Mouse (Mus musculus) brown adipose tissue, adult 24 weeks (tissue): ENCODE measurements around the gene Abca6. TPM values are rescaled to one million over a fixed set of nuclear protein-coding genes. Genes with fewer than 3 reads are reported as not detected.

Experiments
- H3K27ac ChIP-seq: fragments of 200-500 bp; replicated peaks from 2 replicates; pipeline ENCODE4 v1.5.1; 2012; ENCODE audit warnings: low read depth, mild to moderate bottlenecking, low read length
- H3K4me1 ChIP-seq: fragments of 200-500 bp; 2 replicates; pipeline ENCODE4 v1.6.1; 2012; ENCODE audit warnings: low read length, mixed read lengths; ENCODE audit not compliant: control insufficient read depth, insufficient read depth, insufficient read length
- H3K4me3 ChIP-seq: fragments of 200-500 bp; 2 replicates; pipeline ENCODE4 v1.5.1; 2012; ENCODE audit warnings: low read depth, mild to moderate bottlenecking, low read length, moderate library complexity; ENCODE audit not compliant: insufficient read depth
- polyA plus RNA-seq: library from polyadenylated mRNA; stranded (reverse); fragments of >200 nt; gene quantifications from 2 replicates; pipeline ENCODE4 v1.2.4, GENCODE M21; 2012; ENCODE audit not compliant: missing spikeins, insufficient read depth, insufficient read length

The Abca6 gene
- 1.0 and 4.0 TPM in 2 replicates for polyA plus RNA-seq

- no peak within 1 kb of the TSS for H3K27ac ChIP-seq
- H3K4me3 ChIP-seq = peak within 1 kb of the TSS; percentile 14
Measured at GRCm38 (mm10) chr11:110251534-110251933, at the start of gene Abca6. TSS of gene Abca6 (minus strand) at chr11:110251776.

GRCm38 (mm10) chr11:110297917-110298533 lies 46.4 kb upstream of the Abca6 start:
- no peak overlapping the region for H3K4me3 ChIP-seq
- no peak overlapping the region for H3K27ac ChIP-seq
- no peaks in the 10 kb centered on the region for H3K4me1 ChIP-seq

More at GRCm38 (mm10) chr11:110251534-110251933, at the start of gene Abca6:
- H3K4me1 ChIP-seq = no peaks in the 10 kb centered on the region

DNA sequence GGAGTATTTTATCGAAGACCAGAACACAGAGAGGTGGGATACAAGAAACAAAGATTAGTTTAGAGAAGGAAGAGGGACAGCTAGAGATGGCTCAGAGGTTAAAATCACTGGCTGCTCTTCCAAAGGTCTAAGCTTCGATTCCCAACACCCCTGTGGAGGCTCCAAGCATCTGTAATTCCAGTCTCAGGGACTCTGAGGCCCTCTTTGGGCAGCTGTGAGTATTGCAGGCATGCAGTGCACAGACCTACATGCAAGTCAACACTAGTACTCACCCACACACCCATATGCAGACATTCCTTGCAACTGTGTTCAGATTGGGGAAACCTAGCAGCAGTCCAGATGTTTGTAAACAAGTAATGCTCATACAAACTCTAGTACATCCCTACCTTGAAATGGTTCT lies 39.0 kb upstream of the Abca6 start:
- no peak overlapping the region for H3K27ac ChIP-seq
- H3K4me1 ChIP-seq = no peaks in the 10 kb centered on the region
- no peak overlapping the region for H3K4me3 ChIP-seq

- no peaks in the 10 kb centered on the region for H3K4me1 ChIP-seq
- H3K27ac ChIP-seq = no peak overlapping the region
- H3K4me3 ChIP-seq = no peak overlapping the region
Measured at GRCm38 (mm10) chr11:110288423-110288822, 36.8 kb upstream of the Abca6 start.

DNA sequence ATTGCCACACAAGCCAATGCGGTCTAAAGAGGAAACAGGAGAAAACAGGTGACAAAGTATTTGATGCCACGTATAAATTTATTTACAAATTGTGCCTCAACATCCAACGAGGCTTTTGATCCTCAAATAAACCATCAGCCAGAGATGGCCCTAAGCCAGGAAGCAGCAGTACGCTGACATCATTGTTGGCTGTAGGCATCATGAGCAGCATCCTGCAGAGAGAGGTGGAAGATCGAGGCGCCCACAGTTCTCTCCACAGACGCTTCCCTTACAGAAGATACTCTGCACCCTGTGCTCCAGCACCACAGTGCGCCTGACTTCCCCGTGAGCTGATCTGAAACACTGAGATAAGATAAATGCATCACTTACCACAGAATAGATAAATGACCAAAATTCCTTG lies 36.1 kb upstream of the Abca6 start:
- no peak overlapping the region for H3K4me3 ChIP-seq
- no peak overlapping the region for H3K27ac ChIP-seq
- H3K4me1 ChIP-seq = no peaks in the 10 kb centered on the region

- H3K4me3 ChIP-seq = no peak overlapping the region
- H3K27ac ChIP-seq = no peak overlapping the region
- H3K4me1 ChIP-seq = no peaks in the 10 kb centered on the region
Measured at GRCm38 (mm10) chr11:110286331-110286730, 34.8 kb upstream of the Abca6 start.

GRCm38 (mm10) chr11:110284849-110285248 lies 33.3 kb upstream of the Abca6 start:
- Histone ChIP-seq H3K4me1 (no peaks in the 10 kb centered on the region), H3K27ac (no peak overlapping the region), H3K4me3 (no peak overlapping the region)

DNA sequence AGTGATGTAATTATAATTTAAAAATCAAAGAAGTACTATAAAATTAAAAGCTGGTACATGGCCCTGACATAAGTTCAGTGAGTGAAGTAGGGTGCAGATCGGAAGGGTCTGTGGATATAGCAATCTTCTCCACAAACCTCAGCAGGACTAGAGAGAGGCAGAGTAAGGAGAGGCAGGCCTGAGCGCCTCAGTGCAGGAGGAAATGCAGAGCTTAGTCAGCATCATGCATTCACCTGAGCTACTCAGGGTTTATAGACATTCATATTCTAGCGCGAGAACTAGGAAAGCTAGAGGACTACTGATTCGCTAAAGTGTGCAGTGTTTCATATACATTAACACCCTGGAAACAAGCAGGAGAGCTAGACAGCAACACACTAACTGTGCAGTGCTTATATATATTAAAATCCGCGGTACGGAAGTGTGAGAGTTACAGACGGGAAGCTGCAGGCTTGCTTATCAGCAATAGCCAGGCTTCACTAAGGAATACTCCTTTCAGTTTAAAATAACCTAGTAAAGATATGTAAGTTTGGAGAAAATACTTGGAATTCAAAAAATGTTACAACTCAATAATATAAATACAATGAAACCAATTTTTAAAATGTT lies 32.7 kb upstream of the Abca6 start:
- no peak overlapping the region for H3K27ac ChIP-seq
- H3K4me1 ChIP-seq = no peaks in the 10 kb centered on the region
- H3K4me3 ChIP-seq = no peak overlapping the region

DNA sequence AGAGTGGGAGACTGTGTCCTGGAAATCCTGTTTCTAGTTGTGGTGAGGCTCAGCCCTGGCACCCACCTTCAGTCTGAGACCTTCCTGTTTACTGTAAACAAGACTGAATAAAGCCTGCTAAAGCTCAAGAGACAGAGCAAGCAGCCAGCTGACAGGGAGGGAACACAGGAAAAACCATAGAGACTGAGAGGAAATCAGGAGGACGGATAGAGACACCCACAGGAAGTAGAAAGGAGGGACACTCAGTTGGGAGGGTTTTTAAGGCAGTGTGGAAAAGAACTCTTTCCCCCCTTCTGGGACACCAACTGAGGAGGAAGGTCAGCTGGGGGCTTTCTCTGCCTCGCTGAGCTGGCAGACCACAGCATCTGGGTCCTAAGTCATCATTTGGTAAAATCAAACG lies 23.2 kb upstream of the Abca6 start:
- Histone ChIP-seq H3K4me1 (no peaks in the 10 kb centered on the region), H3K27ac (no peak overlapping the region), H3K4me3 (peak overlapping the region; percentile 20; the same call in 1 of the 2 replicates)

DNA sequence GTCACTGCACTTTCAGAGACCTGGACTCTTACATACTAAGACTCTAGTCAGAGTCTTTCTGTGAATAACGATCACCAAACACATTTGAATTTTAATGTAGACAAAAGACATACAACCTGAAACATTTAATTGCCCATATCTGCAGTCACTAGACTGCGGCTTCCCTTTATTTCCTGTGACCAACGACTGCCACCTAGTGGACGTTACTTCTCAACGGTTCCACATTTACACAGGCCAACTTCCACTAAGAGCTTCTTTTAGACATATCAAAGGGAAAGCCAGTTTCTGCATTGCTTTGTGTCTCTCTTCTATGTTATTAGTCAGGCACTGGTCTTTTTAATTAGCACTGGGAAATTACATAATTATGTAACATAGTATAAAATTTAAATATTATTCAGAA lies 20.2 kb upstream of the Abca6 start:
- Histone ChIP-seq H3K4me3 (no peak overlapping the region), H3K4me1 (no peaks in the 10 kb centered on the region), H3K27ac (no peak overlapping the region)

DNA sequence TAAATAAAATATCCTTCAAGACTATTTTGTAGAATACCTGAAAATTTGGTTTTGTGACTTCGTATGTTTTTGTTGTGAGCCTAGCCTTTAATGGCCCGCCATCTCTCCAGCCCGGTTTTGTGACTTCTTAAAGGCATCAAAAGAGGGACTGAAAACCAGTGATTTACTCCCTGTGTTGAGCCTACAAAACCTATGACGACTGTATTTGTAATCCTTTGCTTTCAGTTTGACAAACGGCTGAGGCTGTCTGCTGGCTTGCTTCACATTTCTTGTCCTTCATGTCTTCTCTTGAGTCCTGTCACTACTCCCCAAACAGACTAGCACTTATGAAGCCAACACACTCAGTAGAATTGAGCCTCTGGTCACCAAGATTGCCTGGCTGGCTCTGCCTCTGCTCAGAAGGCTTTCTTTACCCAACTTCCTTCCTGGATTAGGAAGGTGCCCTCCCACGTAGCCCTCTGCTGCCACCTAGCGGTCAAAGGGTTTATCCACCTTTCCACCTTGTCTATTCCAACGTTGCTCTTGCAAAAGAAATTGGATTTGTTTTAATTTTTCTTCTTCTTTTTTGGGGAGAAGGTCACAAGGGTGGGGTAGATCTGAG lies 16.8 kb upstream of the Abca6 start:
- peak overlapping the region; percentile 81 for H3K27ac ChIP-seq

DNA sequence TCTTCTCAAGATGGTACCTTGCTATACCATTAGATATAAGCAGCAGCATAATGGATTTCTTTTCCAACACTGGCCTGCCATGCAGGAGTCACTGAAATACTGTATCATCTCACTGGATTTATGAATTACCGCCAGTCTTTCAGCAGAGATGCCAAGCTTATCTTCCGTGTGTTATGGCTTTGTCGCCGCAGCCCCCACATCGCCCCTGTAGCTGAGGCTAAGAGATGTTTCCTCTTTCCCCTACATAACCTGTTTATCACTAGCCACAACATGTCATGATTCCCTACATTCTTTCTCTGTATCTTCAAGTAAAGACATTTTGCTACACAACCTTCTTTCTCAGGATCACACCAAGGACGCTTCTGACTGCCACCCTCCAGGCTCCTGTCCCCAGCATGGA lies 15.7 kb upstream of the Abca6 start:
- no peaks in the 10 kb centered on the region for H3K4me1 ChIP-seq
- H3K4me3 ChIP-seq = no peak overlapping the region
- H3K27ac ChIP-seq = no peak overlapping the region

More for the DNA sequence above, 16.8 kb upstream of the Abca6 start:
- Histone ChIP-seq H3K4me3 (peak overlapping the region; percentile 37), H3K4me1 (no peaks in the 10 kb centered on the region)

GRCm38 (mm10) chr11:110266757-110267156 lies 15.2 kb upstream of the Abca6 start:
- no peak overlapping the region for H3K27ac ChIP-seq
- H3K4me1 ChIP-seq = no peaks in the 10 kb centered on the region
- no peak overlapping the region for H3K4me3 ChIP-seq

- Histone ChIP-seq H3K4me3 (no peak overlapping the region), H3K4me1 (no peaks in the 10 kb centered on the region), H3K27ac (no peak overlapping the region)
Measured at GRCm38 (mm10) chr11:110261867-110262266, 10.3 kb upstream of the Abca6 start.

DNA sequence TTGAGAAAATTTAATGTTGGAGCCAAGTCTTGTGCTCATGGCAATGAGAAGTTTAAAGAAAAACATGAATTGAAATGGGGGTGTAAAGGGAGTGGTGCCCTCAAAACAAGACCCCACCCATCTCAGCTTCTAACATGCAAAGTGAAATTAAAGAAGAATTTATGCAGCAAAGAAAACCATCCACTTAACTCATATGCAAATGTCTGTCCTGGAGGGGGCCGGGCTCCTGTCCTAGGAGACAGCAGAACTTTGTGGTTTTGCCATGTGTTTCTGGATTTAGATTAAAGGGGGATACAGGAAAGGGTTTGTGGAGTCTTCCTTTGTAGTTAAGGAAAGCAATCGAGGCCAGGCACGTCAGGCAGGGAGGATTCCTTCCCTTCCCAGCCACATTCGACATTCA lies 6.3 kb upstream of the Abca6 start:
- Histone ChIP-seq H3K4me3 (no peak overlapping the region), H3K27ac (no peak overlapping the region)

GRCm38 (mm10) chr11:110257061-110257460 lies 5.5 kb upstream of the Abca6 start:
- H3K27ac ChIP-seq = no peak overlapping the region
- no peak overlapping the region for H3K4me3 ChIP-seq
- no peaks in the 10 kb centered on the region for H3K4me1 ChIP-seq

More for the DNA sequence above, 6.3 kb upstream of the Abca6 start:
- no peaks in the 10 kb centered on the region for H3K4me1 ChIP-seq
